Mouse (Mus musculus) cortical plate, adult 2 months (tissue): ENCODE results near the gene Prr19.

Source experiments
- CTCF ChIP-seq: fragments of 200-500 bp; IDR thresholded peaks from 2 replicates; pipeline ENCODE4 v1.5.1; 2011; ENCODE audit warnings: mild to moderate bottlenecking, control low read depth, low read length; ENCODE audit not compliant: insufficient read depth; ENCODE audit errors: extremely low read depth
- POLR2A ChIP-seq: fragments of 200-500 bp; IDR thresholded peaks from 2 replicates; pipeline ENCODE4 v1.6.1; 2011; ENCODE audit warnings: mild to moderate bottlenecking, low read length, control low read depth; ENCODE audit not compliant: insufficient read depth; ENCODE audit errors: extremely low read depth

DNA sequence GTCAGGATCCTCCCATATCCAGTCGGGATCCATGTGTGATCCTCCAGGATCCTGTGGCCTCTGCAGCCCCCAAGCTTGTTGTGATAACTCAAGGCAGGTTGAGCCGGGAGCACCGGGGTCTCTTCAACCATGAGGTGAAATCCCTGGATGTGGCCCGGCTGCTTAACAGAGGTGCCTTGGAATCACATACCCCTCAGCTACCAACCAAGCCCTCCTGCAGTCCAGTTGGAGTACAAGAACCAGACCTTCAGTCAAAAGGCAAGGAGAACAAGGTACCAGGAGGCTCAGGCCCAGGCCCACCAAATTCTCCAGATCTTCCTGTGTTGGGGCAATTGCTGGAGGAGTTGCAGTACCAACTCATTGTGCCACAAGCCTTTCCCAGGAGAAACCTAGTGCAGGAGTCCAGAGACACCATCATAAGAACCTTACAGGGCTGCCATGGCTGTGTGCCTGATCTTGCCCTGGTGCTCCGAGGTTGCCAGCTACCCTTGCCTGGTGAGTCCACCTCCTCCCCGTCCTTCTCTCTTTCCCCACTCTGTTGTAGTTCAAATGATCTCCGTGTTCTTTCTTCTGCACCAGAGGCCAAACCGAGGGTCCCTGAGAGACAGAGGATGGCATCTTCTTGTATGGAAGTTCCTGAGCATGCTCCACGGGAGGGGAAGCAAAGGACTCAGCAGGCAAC, 1.9 kb downstream of the Prr19 start:
- TF ChIP-seq CTCF: no peak
- no peak for TF ChIP-seq POLR2A
